Mouse (Mus musculus) myocyte (in vitro differentiated cells): ENCODE results near the gene Zfp740.

Experiments used
- E2F4 ChIP-seq: IDR thresholded peaks from one replicate; pipeline ENCODE4 v1.6.1; 2011; ENCODE audit warnings: mild to moderate bottlenecking, control low read depth, moderate library complexity; ENCODE audit not compliant: insufficient read depth
- MYOG ChIP-seq, 3 experiments: IDR thresholded peaks; one replicate each; pipeline ENCODE4 v1.6.1; 2011; ENCODE audit warnings: control low read depth in 2 of 3, low read depth in 2 of 3, mild to moderate bottlenecking in 2 of 3; ENCODE audit not compliant: insufficient read length in 2 of 3, control insufficient read depth in 1 of 3, insufficient read depth in 1 of 3
- POLR2A ChIP-seq: IDR thresholded peaks from one replicate; pipeline ENCODE4 v1.6.1; 2011; ENCODE audit warnings: low read depth, mild to moderate bottlenecking, control low read depth, moderate library complexity; ENCODE audit not compliant: insufficient read length
- TCF12 ChIP-seq: IDR thresholded peaks from one replicate; pipeline ENCODE4 v1.6.1; 2011; ENCODE audit warnings: mild to moderate bottlenecking, control low read depth; ENCODE audit not compliant: poor library complexity, insufficient read depth, severe bottlenecking

DNA sequence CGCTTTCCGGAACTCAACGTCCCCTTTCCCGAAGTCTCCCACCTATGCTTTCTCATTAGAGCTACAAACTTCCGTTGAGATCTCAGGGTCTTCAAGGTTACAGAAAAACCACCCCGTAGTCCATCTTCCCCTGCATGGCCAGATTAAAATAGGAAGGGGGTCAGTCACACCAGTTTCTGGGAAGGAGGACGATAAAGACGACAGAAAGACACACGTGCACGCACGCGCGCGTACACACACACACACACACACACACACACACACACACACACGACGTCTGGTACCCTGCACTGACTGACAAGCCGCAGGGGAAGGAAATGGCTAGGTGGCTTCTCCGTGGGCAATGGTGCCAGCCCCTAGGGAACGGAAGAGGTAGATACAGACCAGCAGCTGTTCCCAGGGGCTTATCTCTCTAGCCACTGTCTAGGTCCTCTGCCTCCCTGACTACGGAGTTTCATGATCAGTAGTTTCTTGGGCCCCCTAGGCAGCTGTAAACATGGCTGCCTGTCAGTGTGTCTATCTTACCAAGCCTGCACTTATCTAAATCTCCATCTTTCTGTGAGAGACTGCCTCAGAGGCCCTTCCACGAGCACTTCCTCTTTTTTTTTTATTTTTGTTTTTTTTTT lies 22.1 kb downstream of the Zfp740 start:
- TF ChIP-seq POLR2A (no peak), MYOG (IDR thresholded peaks at IDR 0.05; ENCODE audit: control insufficient read depth in 1 of 3, insufficient read depth in 1 of 3, insufficient read length in 2 of 3, low read depth in 2 of 3) (no peak), TCF12 (no peak), E2F4 (no peak)
